Mouse (Mus musculus) lung, postnatal 0 days (tissue): ENCODE measurements around the gene Ube2f. TPM values are rescaled to one million over a fixed set of nuclear protein-coding genes. Genes with fewer than 3 reads are reported as not detected.

ENCODE experiments used
- ATAC-seq: fragments of 200-750 bp; cut with Nextera tagmentation; 2 replicates; pipeline ENCODE4 v1.8.0; 2017; ENCODE audit warnings: moderate library complexity
- DNase-seq: peaks from one replicate; pipeline ENCODE4 v3.0.0-alpha.2; 2016; ENCODE audit warnings: low spot score
- H3K27ac ChIP-seq: fragments of 300-500 bp; sonication (generic); 2 replicates; pipeline ENCODE4 v1.5.1; 2014; ENCODE audit warnings: antibody characterized with exemption, mild to moderate bottlenecking, low read length, mixed read lengths
- H3K27me3 ChIP-seq: fragments of 300-500 bp; sonication (generic); replicated peaks from 2 replicates; pipeline ENCODE4 v1.6.1; 2014; ENCODE audit warnings: low read length, mixed read lengths; ENCODE audit not compliant: insufficient read depth
- H3K36me3 ChIP-seq: fragments of 300-500 bp; sonication (generic); 2 replicates; pipeline ENCODE4 v1.6.1; 2014; ENCODE audit warnings: low read length, mixed read lengths; ENCODE audit not compliant: insufficient read depth
- H3K4me1 ChIP-seq: fragments of 300-500 bp; sonication (generic); 2 replicates; pipeline ENCODE4 v1.6.1; 2014; ENCODE audit warnings: antibody characterized with exemption, low read depth, low read length, mixed read lengths; ENCODE audit not compliant: insufficient read depth
- H3K4me2 ChIP-seq: fragments of 300-500 bp; sonication (generic); replicated peaks from 2 replicates; pipeline ENCODE4 v1.6.1; 2014; ENCODE audit warnings: low read depth, mild to moderate bottlenecking, low read length, moderate library complexity, mixed read lengths
- H3K4me3 ChIP-seq: fragments of 300-500 bp; sonication (generic); 2 replicates; pipeline ENCODE4 v1.5.1; 2014; ENCODE audit warnings: low read depth, low read length
- H3K9ac ChIP-seq: fragments of 300-500 bp; sonication (generic); replicated peaks from 2 replicates; pipeline ENCODE4 v1.6.1; 2014; ENCODE audit warnings: low read depth, mild to moderate bottlenecking
- H3K9me3 ChIP-seq: fragments of 300-500 bp; sonication (generic); 2 replicates; pipeline ENCODE4 v1.6.1; 2016; ENCODE audit warnings: low read length, mixed read lengths
- CTCF ChIP-seq: IDR thresholded peaks from 2 replicates; pipeline ENCODE4 v1.5.1; 2016; ENCODE audit warnings: antibody characterized with exemption, mild to moderate bottlenecking
- EP300 ChIP-seq: IDR thresholded peaks from 2 replicates; pipeline ENCODE4 v1.6.1; 2016; ENCODE audit warnings: antibody characterized with exemption, mild to moderate bottlenecking, control low read depth
- WGBS: fragments of 180-500 bp; shearing (Covaris S2); extraction: QIAGEN DNeasy Blood & Tissue Kit; methylation state at CpG from one replicate; pipeline ENCODE4 v1.1.7; 2014; 5-methylcytosine and 5-hydroxymethylcytosine counted together
- polyA plus RNA-seq: library from polyadenylated mRNA; unstranded; fragments of >200 nt; fragmentation: Nextera tagmentation; extraction: Ambion mirVana; gene quantifications from 2 replicates; pipeline ENCODE4 v1.2.1, GENCODE M21; 2015

Gene Ube2f
- polyA plus RNA-seq, 1 experiment from 2014 or later: 55.5 TPM

DNA sequence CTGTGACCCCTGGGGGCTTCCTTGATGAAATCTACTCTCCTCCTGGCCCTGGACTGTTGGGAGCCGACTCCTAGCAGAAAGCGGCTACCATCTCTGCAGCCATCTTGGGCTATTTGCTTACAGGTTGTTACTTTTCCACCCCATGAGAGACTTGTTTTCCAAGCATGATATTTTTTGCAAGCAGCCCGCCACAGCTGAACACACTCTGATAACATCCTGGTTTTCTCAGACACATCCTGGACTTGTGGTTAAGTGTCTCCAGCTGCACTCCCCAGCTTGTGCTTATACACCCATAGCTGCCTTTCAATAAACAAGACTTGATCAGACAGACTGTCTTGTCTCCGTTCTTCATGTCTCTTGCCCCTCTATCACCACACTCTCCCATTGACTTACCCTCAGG, 8.9 kb upstream of the Ube2f start:
- H3K4me2 ChIP-seq: no peak overlapping the region
- TF ChIP-seq EP300 (no peak), CTCF (no peak)
- 49% methylated on average over 4 of the region's 4 CpGs for WGBS
- H3K27ac ChIP-seq: no peak overlapping the region
- H3K36me3 ChIP-seq: no peaks in the 10 kb centered on the region
- ATAC-seq: no peak
- H3K9me3 ChIP-seq: no peaks in the 10 kb centered on the region
- no peak overlapping the region for H3K9ac ChIP-seq
- no peak for DNase-seq
- H3K27me3 ChIP-seq: no peaks in the 10 kb centered on the region
- H3K4me3 ChIP-seq: no peak overlapping the region
- H3K4me1 ChIP-seq: no peaks in the 10 kb centered on the region

DNA sequence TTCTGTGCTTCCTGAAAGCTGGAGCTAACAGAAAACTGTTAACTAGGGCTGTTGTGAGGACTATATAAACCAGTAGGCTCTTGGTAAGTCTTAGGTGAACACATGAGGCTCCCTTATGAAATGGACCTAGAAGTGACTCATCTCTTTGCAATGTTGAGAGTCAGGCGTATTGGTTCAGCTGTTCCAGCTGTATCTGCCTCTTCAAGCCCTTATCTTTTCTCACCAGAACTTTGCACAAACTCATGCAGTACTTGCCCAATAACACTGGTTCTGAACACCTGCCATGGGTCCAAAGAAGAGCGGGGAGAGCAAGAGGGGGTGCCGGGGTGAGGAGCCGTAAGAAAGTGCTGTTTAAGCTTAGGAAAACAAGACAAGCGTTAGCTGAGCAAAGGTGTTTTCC, 1.9 kb upstream of the Ube2f start:
- no peak; the same call in 1 of the 2 replicates for ATAC-seq
- DNase-seq: peak; percentile 76
- Histone ChIP-seq H3K4me2 (no peak overlapping the region), H3K27me3 (no peaks in the 10 kb centered on the region), H3K27ac (no peak overlapping the region), H3K9me3 (no peaks in the 10 kb centered on the region), H3K4me3 (no peak overlapping the region), H3K36me3 (no peaks in the 10 kb centered on the region), H3K9ac (no peak overlapping the region), H3K4me1 (peaks cover 13% of the 10 kb centered on the region)
- WGBS: 56% methylated on average over 5 of the region's 5 CpGs
- TF ChIP-seq CTCF: no peak
- peak; percentile 68 for TF ChIP-seq EP300

DNA sequence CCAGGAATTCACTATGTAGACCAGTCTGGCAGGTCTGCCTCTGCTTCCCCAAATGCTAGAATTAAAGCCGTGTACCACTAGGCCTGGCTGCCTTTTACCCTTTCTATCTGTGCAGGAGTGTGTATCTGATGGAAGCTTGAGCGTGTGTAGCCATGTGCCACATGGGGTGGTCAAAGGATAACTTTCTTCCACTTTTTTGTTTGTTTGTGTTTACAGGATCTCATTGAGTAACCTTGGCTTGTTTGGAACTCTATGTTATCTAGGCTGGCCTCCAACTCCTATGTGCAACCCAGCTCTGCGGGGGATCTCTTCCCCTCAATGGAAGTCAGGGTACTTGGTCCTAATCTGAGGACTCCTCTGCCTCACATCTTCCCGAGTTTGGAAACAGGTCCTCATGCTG, 1.1 kb upstream of the Ube2f start:
- no peak overlapping the region for H3K4me2 ChIP-seq
- H3K27me3 ChIP-seq: no peaks in the 10 kb centered on the region
- H3K4me3 ChIP-seq: no peak overlapping the region
- TF ChIP-seq CTCF (no peak), EP300 (no peak)
- DNase-seq: no peak
- 42% methylated on average over 4 of the region's 4 CpGs for WGBS
- H3K36me3 ChIP-seq: no peaks in the 10 kb centered on the region
- no peak overlapping the region for H3K27ac ChIP-seq
- ATAC-seq: no peak
- H3K9ac ChIP-seq: no peak overlapping the region
- H3K4me1 ChIP-seq: peaks cover 13% of the 10 kb centered on the region
- no peaks in the 10 kb centered on the region for H3K9me3 ChIP-seq

DNA sequence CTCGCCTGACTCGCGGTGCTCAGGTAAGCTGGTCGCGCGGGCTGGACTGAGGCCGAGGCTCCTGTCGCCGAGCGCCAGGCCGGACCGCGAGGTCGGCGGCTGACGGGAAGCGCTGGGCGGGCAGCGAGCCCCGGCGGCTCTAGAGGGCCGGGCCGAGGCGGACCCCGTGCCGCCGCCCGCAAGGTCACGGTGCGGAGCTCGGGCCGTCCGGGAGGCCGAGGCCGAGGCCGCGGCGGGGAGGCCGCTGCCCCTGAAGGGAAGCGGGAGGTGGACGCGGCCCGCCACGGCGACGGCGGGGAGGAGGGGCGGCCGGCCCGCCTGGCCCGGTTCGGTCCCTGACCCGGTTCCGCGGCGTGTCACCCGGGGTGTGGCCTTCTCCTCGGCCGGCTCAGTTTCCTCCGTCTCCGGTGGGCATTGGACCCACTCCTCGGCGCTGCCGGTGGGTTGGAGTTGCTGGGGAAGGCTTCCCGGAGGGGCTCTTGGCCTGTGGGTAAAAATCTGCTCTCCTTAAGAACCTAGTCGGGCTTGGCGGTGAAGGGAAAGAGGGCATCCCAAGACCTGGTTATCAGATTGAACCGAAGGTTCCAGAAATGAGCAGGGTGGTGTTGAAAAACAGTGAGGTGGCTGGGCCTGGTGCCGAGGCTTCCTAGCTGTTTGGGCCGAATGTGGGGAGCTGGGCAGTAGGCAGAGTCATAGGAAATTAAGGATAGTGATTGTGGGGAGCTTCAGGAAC, 477 bp downstream of the Ube2f start:
- DNase-seq: peak; percentile 31

DNA sequence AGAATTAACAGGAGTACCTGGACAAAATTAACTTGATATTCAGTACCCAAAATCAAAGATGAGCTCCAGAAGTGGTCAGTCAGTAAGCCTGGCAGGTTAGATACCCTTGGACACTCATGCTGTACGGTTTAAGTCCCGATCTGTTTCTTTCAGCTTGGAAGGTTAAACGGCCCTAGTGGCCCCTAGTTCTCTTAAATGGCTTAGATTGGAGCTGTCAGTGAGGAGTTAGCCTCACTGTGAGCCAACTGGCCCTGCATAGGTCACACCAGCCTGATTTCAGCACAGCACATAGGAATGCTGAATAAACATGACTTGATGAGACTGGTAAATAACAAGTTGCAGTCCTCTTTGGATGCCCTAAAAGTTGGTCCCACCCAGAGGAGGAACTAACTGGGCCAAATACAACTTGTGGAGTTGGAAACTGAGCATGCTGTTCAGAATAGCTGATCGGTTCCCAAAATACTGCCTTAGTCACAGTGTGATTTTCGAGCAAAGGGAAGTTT, 1.1 kb downstream of the Ube2f start:
- Histone ChIP-seq H3K9me3 (no peaks in the 10 kb centered on the region), H3K4me2 (peak overlapping the region; percentile 88), H3K4me1 (peaks cover 13% of the 10 kb centered on the region), H3K36me3 (no peaks in the 10 kb centered on the region), H3K4me3 (peak overlapping the region; percentile 97), H3K27ac (peak overlapping the region; percentile 94), H3K27me3 (no peaks in the 10 kb centered on the region), H3K9ac (peak overlapping the region; percentile 95)
- ATAC-seq: no peak
- WGBS: 33% methylated on average over 5 of the region's 5 CpGs
- DNase-seq: peak; percentile 32
- TF ChIP-seq EP300 (no peak), CTCF (no peak)

More for the DNA sequence above, 477 bp downstream of the Ube2f start:
- TF ChIP-seq EP300: no peak
- no peak for TF ChIP-seq CTCF
- Histone ChIP-seq H3K9ac (peak overlapping the region; percentile 95), H3K27ac (peak overlapping the region; percentile 94), H3K4me1 (peaks cover 13% of the 10 kb centered on the region), H3K4me3 (peak overlapping the region; percentile 97), H3K36me3 (no peaks in the 10 kb centered on the region), H3K4me2 (peak overlapping the region; percentile 88), H3K9me3 (no peaks in the 10 kb centered on the region), H3K27me3 (no peaks in the 10 kb centered on the region)
- under 1% methylated on average over 61 of the region's 70 CpGs for WGBS
- ATAC-seq: peak; percentile 63

DNA sequence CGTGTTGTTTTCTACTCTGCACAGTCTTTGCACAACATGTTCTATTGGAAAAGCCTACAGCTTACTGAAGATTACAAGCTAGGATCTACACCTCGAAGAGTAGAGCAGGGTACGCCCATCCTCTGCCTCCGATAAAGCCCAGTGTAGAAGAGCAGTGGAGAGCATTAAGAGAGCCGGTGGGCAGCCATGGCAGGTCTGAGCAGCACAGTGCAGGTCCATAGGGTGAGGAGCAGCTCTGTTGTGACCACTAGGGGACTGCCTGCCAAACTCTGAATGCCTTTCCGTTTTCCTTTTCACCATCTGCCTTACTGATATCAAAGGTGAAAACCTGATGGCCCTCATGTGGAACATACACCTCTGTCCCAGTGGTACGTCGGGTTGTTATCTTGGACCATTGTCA, 1.8 kb downstream of the Ube2f start:
- no peaks in the 10 kb centered on the region for H3K27me3 ChIP-seq
- H3K27ac ChIP-seq: no peak overlapping the region
- peak overlapping the region; percentile 88; the same call in 1 of the 2 replicates for H3K4me2 ChIP-seq
- ATAC-seq (no peak), DNase-seq (peak; percentile 41)
- H3K4me1 ChIP-seq: peaks cover 13% of the 10 kb centered on the region
- TF ChIP-seq CTCF: peak; percentile 67
- no peak for TF ChIP-seq EP300
- no peaks in the 10 kb centered on the region for H3K9me3 ChIP-seq
- no peak overlapping the region for H3K9ac ChIP-seq
- WGBS: 49% methylated on average over 8 of the region's 8 CpGs
- no peaks in the 10 kb centered on the region for H3K36me3 ChIP-seq
- H3K4me3 ChIP-seq: no peak overlapping the region
